Mouse (Mus musculus) skeletal muscle tissue, postnatal 0 days (tissue): ENCODE measurements around the gene Gm20906. TPM values are rescaled to one million over a fixed set of nuclear protein-coding genes. Genes with fewer than 3 reads are reported as not detected.

Experiments
- polyA plus RNA-seq: library from polyadenylated mRNA; unstranded; fragments of >200 nt; fragmentation: Nextera tagmentation; extraction: Ambion mirVana; gene quantifications from 2 replicates; pipeline ENCODE4 v1.2.1, GENCODE M21; 2015

Gm20906 gene
- polyA plus RNA-seq: not detected in 2 replicates

GRCm38 (mm10) chrY:87550666-87551065 is at the start of gene Gm20906:
Gene Gm20906 (plus strand): TSS chrY:87550966.

